Mouse (Mus musculus) cortical plate, adult 2 months (tissue): Measurements from ENCODE around the gene Cox4i1. TPM values are rescaled to one million over a fixed set of nuclear protein-coding genes. Genes with fewer than 3 reads are reported as not detected.
A peak's percentile ranks its signal among the peaks of the same experiment; 100 is the strongest.

Source experiments
- H3K27ac ChIP-seq: fragments of 200-500 bp; 2 replicates; pipeline ENCODE4 v1.5.1; 2012; ENCODE audit warnings: low read length, control low read depth, inconsistent platforms; ENCODE audit not compliant: insufficient read depth
- H3K4me1 ChIP-seq: fragments of 200-500 bp; 2 replicates; pipeline ENCODE4 v1.6.1; 2011; ENCODE audit warnings: low read length; ENCODE audit not compliant: control insufficient read depth, insufficient read depth
- H3K4me3 ChIP-seq: fragments of 200-500 bp; 2 replicates; pipeline ENCODE4 v1.5.1; 2011; ENCODE audit warnings: mild to moderate bottlenecking, low read length, control low read depth; ENCODE audit not compliant: insufficient read depth
- CTCF ChIP-seq: fragments of 200-500 bp; IDR thresholded peaks from 2 replicates; pipeline ENCODE4 v1.5.1; 2011; ENCODE audit warnings: mild to moderate bottlenecking, control low read depth, low read length; ENCODE audit not compliant: insufficient read depth; ENCODE audit errors: extremely low read depth
- POLR2A ChIP-seq: fragments of 200-500 bp; IDR thresholded peaks from 2 replicates; pipeline ENCODE4 v1.6.1; 2011; ENCODE audit warnings: mild to moderate bottlenecking, low read length, control low read depth; ENCODE audit not compliant: insufficient read depth; ENCODE audit errors: extremely low read depth
- polyA plus RNA-seq: library from polyadenylated mRNA; depleted of rRNA; stranded (reverse); fragments of >200 nt; gene quantifications from 2 replicates; pipeline ENCODE4 v1.2.3, GENCODE M21; 2012

Cox4i1 gene
- polyA plus RNA-seq, 1 experiment: 2,189 TPM

DNA sequence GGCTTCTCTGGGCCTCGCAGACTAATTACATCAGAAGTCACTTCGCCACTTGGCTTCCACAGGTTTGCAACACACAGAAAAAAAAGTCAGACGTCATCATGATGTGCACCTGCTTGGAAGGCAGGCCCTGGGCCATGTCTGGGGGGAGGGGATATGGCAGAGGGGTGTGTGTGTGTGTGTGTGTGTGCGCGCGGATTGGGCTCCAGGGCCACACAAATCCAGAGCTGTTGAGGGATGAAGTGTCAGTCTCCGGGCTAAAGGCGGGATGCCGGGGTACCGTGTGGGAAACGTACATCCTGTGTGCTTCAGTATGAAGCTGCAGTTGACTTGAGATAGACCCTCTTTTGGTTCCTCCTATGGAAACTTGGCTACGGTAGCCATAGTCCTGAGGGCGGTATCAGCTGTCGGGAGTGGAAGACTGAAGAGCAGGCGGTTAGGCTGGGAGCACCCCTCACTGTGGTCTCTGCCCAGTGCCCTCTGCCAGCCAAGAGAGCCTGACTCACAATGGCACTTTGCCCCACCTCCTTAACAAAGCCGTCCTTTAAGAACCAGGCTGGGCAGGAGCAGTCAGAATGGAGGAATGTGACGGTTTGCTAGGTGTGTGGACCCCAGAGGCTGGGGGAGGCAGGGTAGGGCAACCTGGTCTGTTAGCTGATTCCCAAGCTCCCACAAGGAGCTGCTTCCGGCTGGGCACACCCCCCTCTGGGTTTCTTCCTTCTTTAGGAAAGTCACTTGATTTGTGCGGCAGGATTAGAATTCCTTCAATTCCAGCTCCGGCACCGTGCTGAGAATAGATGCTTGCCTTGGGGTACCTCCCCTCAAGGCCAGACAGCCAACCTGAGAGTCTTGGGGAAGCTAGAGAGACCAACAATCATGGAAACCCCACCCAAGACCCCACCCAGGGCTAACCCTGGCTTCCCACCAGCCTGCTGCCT, 36.3 kb upstream of the Cox4i1 start:
- no peak for TF ChIP-seq CTCF
- no peak for TF ChIP-seq POLR2A
- H3K27ac ChIP-seq: peak overlapping the region; percentile 26; the same call in 1 of the 2 replicates

GRCm38 (mm10) chr8:120632969-120633664, 34.9 kb upstream of the Cox4i1 start:
- Histone ChIP-seq H3K4me1 (no peaks in the 10 kb centered on the region), H3K4me3 (peak overlapping the region; percentile 45; the same call in 1 of the 2 replicates), H3K27ac (no peak overlapping the region)
- no peak for TF ChIP-seq POLR2A
- TF ChIP-seq CTCF: no peak

More for the DNA sequence above, 36.3 kb upstream of the Cox4i1 start:
- Histone ChIP-seq H3K4me1 (no peaks in the 10 kb centered on the region), H3K4me3 (no peak overlapping the region)

GRCm38 (mm10) chr8:120633665-120634271, 34.3 kb upstream of the Cox4i1 start:
- Histone ChIP-seq H3K4me3 (peak overlapping the region; percentile 45), H3K27ac (no peak overlapping the region), H3K4me1 (no peaks in the 10 kb centered on the region)
- no peak for TF ChIP-seq CTCF
- TF ChIP-seq POLR2A: no peak

- no peak for TF ChIP-seq POLR2A
- TF ChIP-seq CTCF: no peak
- Histone ChIP-seq H3K27ac (no peak overlapping the region), H3K4me3 (peak overlapping the region; percentile 45), H3K4me1 (no peaks in the 10 kb centered on the region)
Observed at GRCm38 (mm10) chr8:120634329-120634839, 33.6 kb upstream of the Cox4i1 start.

GRCm38 (mm10) chr8:120641245-120641644, 26.8 kb upstream of the Cox4i1 start:
- Histone ChIP-seq H3K27ac (no peak overlapping the region), H3K4me1 (peaks cover 1% of the 10 kb centered on the region; the same call in 1 of the 2 replicates), H3K4me3 (no peak overlapping the region)
- TF ChIP-seq CTCF (no peak), POLR2A (no peak)

DNA sequence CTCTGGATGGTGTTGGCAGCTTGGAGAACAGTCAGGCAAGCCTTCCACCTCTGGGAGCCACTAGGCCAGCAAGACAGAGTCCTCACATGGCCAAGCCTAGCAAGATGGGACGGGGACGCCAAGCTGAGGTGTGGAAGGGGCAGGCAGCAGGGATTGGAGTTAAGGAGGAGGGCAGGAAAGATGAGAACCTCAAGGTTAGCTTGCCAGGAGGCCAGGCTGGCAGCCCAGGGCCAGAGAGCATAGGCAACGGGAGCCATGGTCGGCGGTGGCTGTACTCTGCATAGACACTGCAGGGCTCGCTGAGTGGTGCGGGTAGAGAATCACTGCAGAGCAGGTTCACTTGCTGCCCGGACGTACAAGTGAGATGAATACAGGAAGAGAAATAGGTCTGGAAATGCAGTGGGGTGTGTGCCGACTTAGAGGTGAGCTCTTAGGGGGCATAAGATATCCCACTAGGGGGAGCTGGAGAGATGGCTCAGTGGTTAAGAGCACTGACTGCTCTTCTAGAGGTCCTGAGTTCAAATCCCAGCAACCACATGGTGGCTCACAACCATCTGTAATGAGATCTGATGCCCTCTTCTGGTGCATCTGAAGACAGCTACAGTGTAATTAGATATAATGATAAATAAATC, 25.9 kb upstream of the Cox4i1 start:
- no peak overlapping the region for H3K27ac ChIP-seq
- TF ChIP-seq CTCF (no peak), POLR2A (no peak)
- H3K4me1 ChIP-seq: peaks cover 1% of the 10 kb centered on the region; the same call in 1 of the 2 replicates
- no peak overlapping the region for H3K4me3 ChIP-seq

DNA sequence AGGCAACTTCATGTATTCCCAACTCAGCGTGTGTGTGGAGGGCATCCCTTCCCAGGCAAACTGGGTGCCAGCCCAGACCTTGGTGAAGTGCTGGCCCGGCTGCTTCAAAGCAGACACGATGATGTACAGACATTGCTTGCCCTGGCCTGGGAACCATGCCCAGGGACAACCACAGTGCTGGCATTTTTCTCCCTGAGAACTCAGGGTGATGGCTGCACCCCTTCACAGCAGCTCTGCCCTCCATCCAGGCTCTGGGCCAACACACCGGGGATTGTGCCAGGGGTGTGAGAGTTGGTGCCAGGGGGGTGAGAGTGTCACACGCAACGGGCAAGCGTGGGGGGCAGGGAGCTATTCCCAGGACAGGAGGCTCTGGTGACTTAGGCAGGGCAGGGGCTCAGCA, 23.4 kb upstream of the Cox4i1 start:
- Histone ChIP-seq H3K4me3 (no peak overlapping the region), H3K4me1 (peaks cover 1% of the 10 kb centered on the region; the same call in 1 of the 2 replicates), H3K27ac (no peak overlapping the region)
- TF ChIP-seq CTCF: no peak
- TF ChIP-seq POLR2A: no peak

GRCm38 (mm10) chr8:120647532-120647931, 20.5 kb upstream of the Cox4i1 start, which contains the start of gene 1190005I06Rik:
Gene 1190005I06Rik, minus strand, starts transcription at chr8:120647632.
- H3K27ac ChIP-seq: no peak within 1 kb of the TSS
- peaks cover 1% of the 10 kb centered on the region; the same call in 1 of the 2 replicates for H3K4me1 ChIP-seq
- TF ChIP-seq POLR2A (no peak), CTCF (no peak)
- H3K4me3 ChIP-seq: no peak within 1 kb of the TSS
